Mouse (Mus musculus): ENCODE measurements around the gene Pdcd10.

Gene Pdcd10

GRCm38 (mm10) chr3:75556695-75557291 lies at the start of gene Pdcd10:
Gene Pdcd10 (minus strand): TSS chr3:75556856.
- CTCF ChIA-PET: no interaction called here

- CTCF ChIA-PET: no interaction called here
Measured at GRCm38 (mm10) chr3:75584898-75585297, 28.2 kb upstream of the Pdcd10 start.

GRCm38 (mm10) chr3:75583293-75583692 lies 26.6 kb upstream of the Pdcd10 start:
- CTCF ChIA-PET: no interaction called here

- CTCF ChIA-PET: no interaction called here
Measured at GRCm38 (mm10) chr3:75579352-75579751, 22.7 kb upstream of the Pdcd10 start.

GRCm38 (mm10) chr3:75575582-75575981 lies 18.9 kb upstream of the Pdcd10 start:
- CTCF ChIA-PET: interaction anchor here (2.1 kb wide), 1 partner anchor 12 kb away, joined by 5 read pairs; no protein-coding TSS in a partner anchor

GRCm38 (mm10) chr3:75574074-75574473 lies 17.4 kb upstream of the Pdcd10 start:
- CTCF ChIA-PET: interaction anchor here (2.1 kb wide), 1 partner anchor 10 kb away, joined by 5 read pairs; no protein-coding TSS in a partner anchor

- CTCF ChIA-PET: no interaction called here
Measured at GRCm38 (mm10) chr3:75557292-75557691, 636 bp upstream of the Pdcd10 start, which contains the start of gene Serpini1. Gene Serpini1 (plus strand): TSS chr3:75557547.

GRCm38 (mm10) chr3:75556121-75556694 lies 448 bp downstream of the Pdcd10 start:
- CTCF ChIA-PET: interaction anchor here (0.7 to 1.3 kb wide), 3 partner anchors 10 to 34 kb away, joined by 3 to 6 read pairs (median 3); no protein-coding TSS in a partner anchor

GRCm38 (mm10) chr3:75551248-75551647 lies 5.4 kb downstream of the Pdcd10 start:
- CTCF ChIA-PET: no interaction called here

GRCm38 (mm10) chr3:75544287-75544686 lies 12.4 kb downstream of the Pdcd10 start:
- CTCF ChIA-PET: interaction anchor here (0.7 to 2.1 kb wide), 3 partner anchors 11 to 204 kb away, joined by 3 to 6 read pairs (median 4); no protein-coding TSS in a partner anchor

GRCm38 (mm10) chr3:75542852-75543251 lies 13.8 kb downstream of the Pdcd10 start:
- CTCF ChIA-PET: no interaction called here

GRCm38 (mm10) chr3:75541259-75541658 lies 15.4 kb downstream of the Pdcd10 start:
- CTCF ChIA-PET: no interaction called here

GRCm38 (mm10) chr3:75534045-75534834 lies 22.4 kb downstream of the Pdcd10 start:
- CTCF ChIA-PET: interaction anchor here (0.6 kb wide), 1 partner anchor 231 kb away, joined by 3 read pairs; no protein-coding TSS in a partner anchor

- CTCF ChIA-PET: no interaction called here
Measured at GRCm38 (mm10) chr3:75531074-75531473, 25.6 kb downstream of the Pdcd10 start.

- CTCF ChIA-PET: no interaction called here
Measured at GRCm38 (mm10) chr3:75522527-75522926, 34.1 kb downstream of the Pdcd10 start.

- CTCF ChIA-PET: interaction anchor here (0.5 kb wide), 1 partner anchor 397 kb away, joined by 3 read pairs; no protein-coding TSS in a partner anchor
Measured at GRCm38 (mm10) chr3:75521314-75521713, 35.3 kb downstream of the Pdcd10 start.

- CTCF ChIA-PET: no interaction called here
Measured at GRCm38 (mm10) chr3:75517631-75518250, 38.9 kb downstream of the Pdcd10 start.

GRCm38 (mm10) chr3:75498961-75499960 lies 57.4 kb downstream of the Pdcd10 start:
- CTCF ChIA-PET: interaction anchor here (0.6 kb wide), 1 partner anchor 358 kb away, joined by 4 read pairs; no protein-coding TSS in a partner anchor

GRCm38 (mm10) chr3:75492913-75493312 lies 63.7 kb downstream of the Pdcd10 start:
- CTCF ChIA-PET: interaction anchor here (0.7 kb wide), 1 partner anchor 161 kb away, joined by 3 read pairs; no protein-coding TSS in a partner anchor

GRCm38 (mm10) chr3:75482056-75482455 lies 74.6 kb downstream of the Pdcd10 start, which contains the start of gene Wdr49:
Gene Wdr49 (minus strand): TSS chr3:75482156.
- CTCF ChIA-PET: no interaction called here
